Comparison of ENCODE assay signal across 28 mouse cellular contexts in genomic region chr4:82872121-82872520, GRCm38 (mm10). TPM values are rescaled to one million over a fixed set of nuclear protein-coding genes. Genes with fewer than 3 reads are reported as not detected.
DNase-seq lines count a peak whose midpoint lies in the region; ATAC-seq and TF ChIP-seq lines count a peak whose summit lies in the region.
"Had no signal": no experiment of that assay in that cellular context is flagged by ENCODE, and none has a peak within 500 bp of the region (broad histone marks: within the 10 kb centered on the region; RNA-seq: fewer than 3 reads in every experiment).

No protein-coding gene starts in this region.

- no peak for TF ChIP-seq CTCF in heart, adult 2 months (IDR thresholded peaks at IDR 0.05)
- TF ChIP-seq CTCF in brain, embryonic 14.5 days (IDR thresholded peaks at IDR 0.05; ENCODE audit: borderline replicate concordance, extremely low read depth, insufficient read depth, insufficient read length): no peak

- no peak overlapping the region for H3K4me2 ChIP-seq in midbrain, embryonic 14.5 days (ENCODE audit: low read length)
- H3K4me2 ChIP-seq in midbrain, embryonic 16.5 days (ENCODE audit: low read length): no peak overlapping the region
- H3K4me2 ChIP-seq: embryonic facial prominence, embryonic 13.5 days; forebrain, embryonic 13.5 days; hindbrain, embryonic 12.5 days had no signal

- no peak for ATAC-seq in midbrain, embryonic 14.5 days (ENCODE audit: low FRiP score, low TSS enrichment)
- no peak for ATAC-seq in midbrain, embryonic 16.5 days
- ATAC-seq: CD4-positive, CD25-positive, alpha-beta regulatory T cell, adult 4 months; forebrain, embryonic 13.5 days; forebrain, postnatal 0 days; hindbrain, embryonic 16.5 days; inflammation-experienced regulatory T-cells, adult 6 months; Patski had no signal

- no peaks in the 10 kb centered on the region for H3K79me2 ChIP-seq in heart, adult 2 months (replicated peaks; ENCODE audit: control insufficient read depth, insufficient read depth, low read length)

- 48% methylated on average over 6 of the region's 6 CpGs for WGBS in heart, adult 2 months
- 27% methylated on average over 6 of the region's 6 CpGs for WGBS in midbrain, embryonic 14.5 days
- WGBS in midbrain, embryonic 16.5 days: 19% methylated on average over 6 of the region's 6 CpGs

- H3K36me3 ChIP-seq in heart, adult 2 months (ENCODE audit: control insufficient read depth, insufficient read depth, low read length): no peaks in the 10 kb centered on the region
- H3K36me3 ChIP-seq in midbrain, embryonic 14.5 days (ENCODE audit: control insufficient read depth, insufficient read depth, low read length): no peaks in the 10 kb centered on the region
- no peaks in the 10 kb centered on the region for H3K36me3 ChIP-seq in midbrain, embryonic 16.5 days (ENCODE audit: control insufficient read depth, insufficient read depth, low read length)
- H3K36me3 ChIP-seq: embryonic facial prominence, embryonic 13.5 days; heart, embryonic 10.5 days; hindbrain, embryonic 12.5 days had no signal

- intact Hi-C loops in heart, adult 2 months (cut with DNase I): no loop called here

- no peak for TF ChIP-seq EP300 in heart, adult 2 months (IDR thresholded peaks at IDR 0.05; ENCODE audit: insufficient read depth, low read depth, low read length)

- H3K9ac ChIP-seq in heart, adult 2 months (ENCODE audit: low read depth, low read length): no peak overlapping the region
- H3K9ac ChIP-seq in midbrain, embryonic 14.5 days (replicated peaks; ENCODE audit: low read length): no peak overlapping the region
- no peak overlapping the region for H3K9ac ChIP-seq in midbrain, embryonic 16.5 days (ENCODE audit: low read depth, low read length)
- H3K9ac ChIP-seq: embryonic facial prominence, embryonic 13.5 days; forebrain, embryonic 13.5 days; forebrain, postnatal 0 days; hindbrain, embryonic 12.5 days had no signal

- no peak overlapping the region for H3K27ac ChIP-seq in heart, adult 2 months
- no peak overlapping the region for H3K27ac ChIP-seq in midbrain, embryonic 14.5 days (replicated peaks; ENCODE audit: low read depth, low read length)
- no peak overlapping the region for H3K27ac ChIP-seq in midbrain, embryonic 16.5 days (ENCODE audit: low read length)
- H3K27ac ChIP-seq: forebrain, embryonic 13.5 days; gastrocnemius, adult 2 months; heart, embryonic 10.5 days; hindbrain, embryonic 12.5 days had no signal

- H3K27me3 ChIP-seq in heart, adult 2 months (ENCODE audit: control insufficient read depth, insufficient read depth, low read length): no peaks in the 10 kb centered on the region
- no peaks in the 10 kb centered on the region for H3K27me3 ChIP-seq in midbrain, embryonic 14.5 days (ENCODE audit: control insufficient read depth, insufficient read depth, low read length)
- H3K27me3 ChIP-seq in midbrain, embryonic 16.5 days (ENCODE audit: control insufficient read depth, insufficient read depth, low read depth, low read length): no peaks in the 10 kb centered on the region
- H3K27me3 ChIP-seq: embryonic facial prominence, embryonic 13.5 days; hindbrain, embryonic 12.5 days; Patski had no signal

- H3K4me1 ChIP-seq in heart, adult 2 months (ENCODE audit: control insufficient read depth, insufficient read depth, low read length): no peaks in the 10 kb centered on the region
- H3K4me1 ChIP-seq in midbrain, embryonic 14.5 days (ENCODE audit: control insufficient read depth, insufficient read depth, low read length): peaks cover 3% of the 10 kb centered on the region; the same call in 1 of the 2 replicates
- H3K4me1 ChIP-seq in midbrain, embryonic 16.5 days (ENCODE audit: control insufficient read depth, insufficient read depth, low read length): peaks cover 3% of the 10 kb centered on the region; the same call in 1 of the 2 replicates
- H3K4me1 ChIP-seq: heart, embryonic 10.5 days had no signal

- no peaks in the 10 kb centered on the region for H3K9me3 ChIP-seq in midbrain, embryonic 14.5 days (ENCODE audit: control insufficient read depth, low read length)
- no peaks in the 10 kb centered on the region for H3K9me3 ChIP-seq in midbrain, embryonic 16.5 days (replicated peaks; ENCODE audit: control insufficient read depth, low read length, poor library complexity, severe bottlenecking)
- H3K9me3 ChIP-seq: embryonic facial prominence, embryonic 13.5 days; forebrain, embryonic 13.5 days; heart, embryonic 10.5 days; hindbrain, embryonic 12.5 days had no signal

- peak; percentile 22 for DNase-seq in heart, adult 11 months
- no peak for DNase-seq in heart, adult 2 months
- peak; percentile 14 for DNase-seq in midbrain, embryonic 14.5 days
- DNase-seq in brain, embryonic 14.5 days (ENCODE audit: low read depth): peak; percentile 44
- DNase-seq in embryo, embryonic 10.5 days (ENCODE audit: low spot score): no peak
- no peak for DNase-seq in spleen, postnatal 14 days (ENCODE audit: low spot score in 2 of 2)
- DNase-seq: adrenal gland, adult 8-10 months; adrenal gland, postnatal 36 days; B cell, adult 2 months; cerebellum, adult 11 months; cerebellum, adult 9-10 months; cerebellum, postnatal 25 days; forebrain, postnatal 0 days; gastrocnemius, adult 2 months; gastrocnemius, postnatal 25 days; heart, postnatal 10 days; heart, postnatal 4 days had no signal

- no peak for TF ChIP-seq POLR2A in heart, adult 2 months (IDR thresholded peaks at IDR 0.05; ENCODE audit: insufficient read depth, low read depth, low read length)
- TF ChIP-seq POLR2A in brain, embryonic 14.5 days (IDR thresholded peaks at IDR 0.05; ENCODE audit: borderline replicate concordance, extremely low read depth, insufficient read depth, insufficient read length, poor library complexity, severe bottlenecking): no peak

- no peak overlapping the region for H3K4me3 ChIP-seq in heart, adult 2 months
- no peak overlapping the region for H3K4me3 ChIP-seq in midbrain, embryonic 14.5 days (replicated peaks; ENCODE audit: low read depth, low read length)
- H3K4me3 ChIP-seq in midbrain, embryonic 16.5 days (ENCODE audit: low read depth, low read length): no peak overlapping the region
- H3K4me3 ChIP-seq: embryonic facial prominence, embryonic 13.5 days; forebrain, embryonic 13.5 days; gastrocnemius, adult 2 months; heart, embryonic 10.5 days; hindbrain, embryonic 12.5 days had no signal

RNA-seq across cellular contexts. Expression of gene Zdhhc21, which starts 12.4 kb away (rescaled TPM):
- 1 to 10 TPM; 8.5 to 9.3 TPM for total RNA-seq in heart, adult 2 months (2021)
- polyA plus RNA-seq in heart, adult 2 months (2012; rRNA removed): 2.7 and 6.4 TPM in 2 replicates
- 16.5 and 22.2 TPM in 2 replicates for polyA plus RNA-seq in midbrain, embryonic 14.5 days (2014; fragmentation: Nextera tagmentation; extraction: Ambion mirVana)
- polyA plus RNA-seq in midbrain, embryonic 16.5 days (2015; fragmentation: Nextera tagmentation; extraction: Ambion mirVana): 19.2 and 21.6 TPM in 2 replicates
- polyA plus RNA-seq in brain, embryonic 14.5 days (2012; rRNA removed): 12.4 and 14.7 TPM in 2 replicates

RNA-seq across cellular contexts. Expression of gene Cer1, which starts 12.8 kb away (rescaled TPM):
- not detected for total RNA-seq in heart, adult 2 months (2021)
- polyA plus RNA-seq in heart, adult 2 months (2012; rRNA removed): not detected in 2 replicates
- not detected in 2 replicates for polyA plus RNA-seq in midbrain, embryonic 14.5 days (2014; fragmentation: Nextera tagmentation; extraction: Ambion mirVana)
- polyA plus RNA-seq in midbrain, embryonic 16.5 days (2015; fragmentation: Nextera tagmentation; extraction: Ambion mirVana): not detected in 2 replicates
- 0.05 and 0.21 TPM in 2 replicates for polyA plus RNA-seq in brain, embryonic 14.5 days (2012; rRNA removed)
- total RNA-seq: adrenal gland, adult 8-10 months; adrenal gland, postnatal 36 days; gastrocnemius, adult 2 months; gastrocnemius, postnatal 25 days; granulocyte monocyte progenitor cell, adult 5-6 weeks; heart, postnatal 10 days; heart, postnatal 4 days had no signal
- polyA plus RNA-seq: CD4-positive, CD25-positive, alpha-beta regulatory T cell, adult 4 months; forebrain, postnatal 0 days; heart, embryonic 10.5 days; heart, embryonic 14.5 days; hindbrain, embryonic 12.5 days; inflammation-experienced regulatory T-cells, adult 6 months; Patski had no signal

Comparison
In these comparisons a context has a peak if more than half of its experiments do, and no peak if none do; other contexts are left out.
1. DNase-seq: peak in heart, adult 11 months (single experiment), midbrain, embryonic 14.5 days (single experiment) and brain, embryonic 14.5 days (single experiment); none in heart, adult 2 months (0 of 2), embryo, embryonic 10.5 days (single experiment) and spleen, postnatal 14 days (0 of 2).